Mouse (Mus musculus) lung, embryonic 16.5 days (tissue): ENCODE data around the gene Fam83f. TPM values are rescaled to one million over a fixed set of nuclear protein-coding genes. Genes with fewer than 3 reads are reported as not detected.
"Not testable (repeated sequence)": the region's sequence is repeated elsewhere in the genome, so short reads cannot be mapped to it uniquely, and the experiment has no call there.

Source experiments
- ATAC-seq: fragments of 200-750 bp; cut with Nextera tagmentation; 2 replicates; pipeline ENCODE4 v1.8.0; 2017; ENCODE audit warnings: low read depth, mild to moderate bottlenecking, moderate library complexity
- H3K27ac ChIP-seq: fragments of 300-500 bp; sonication (generic); 2 replicates; pipeline ENCODE4 v1.5.1; 2014; ENCODE audit warnings: mild to moderate bottlenecking, control low read depth, low read length
- H3K27me3 ChIP-seq: fragments of 300-500 bp; sonication (generic); 2 replicates; pipeline ENCODE4 v1.6.1; 2014; ENCODE audit warnings: low read depth, low read length, mixed read lengths; ENCODE audit not compliant: control insufficient read depth, insufficient read depth
- H3K36me3 ChIP-seq: fragments of 300-500 bp; sonication (generic); 2 replicates; pipeline ENCODE4 v1.6.1; 2014; ENCODE audit warnings: low read length; ENCODE audit not compliant: control insufficient read depth, insufficient read depth
- H3K4me1 ChIP-seq: fragments of 300-500 bp; sonication (generic); replicated peaks from 2 replicates; pipeline ENCODE4 v1.6.1; 2014; ENCODE audit warnings: low read length, mixed read lengths; ENCODE audit not compliant: control insufficient read depth, insufficient read depth
- H3K4me2 ChIP-seq: fragments of 300-500 bp; sonication (generic); 2 replicates; pipeline ENCODE4 v1.6.1; 2014; ENCODE audit warnings: low read depth, low read length, control low read depth
- H3K4me3 ChIP-seq: fragments of 300-500 bp; sonication (generic); 2 replicates; pipeline ENCODE4 v1.5.1; 2014; ENCODE audit warnings: mild to moderate bottlenecking, low read length, control low read depth
- H3K9ac ChIP-seq: fragments of 300-500 bp; sonication (generic); 2 replicates; pipeline ENCODE4 v1.6.1; 2014; ENCODE audit warnings: low read length, control low read depth
- H3K9me3 ChIP-seq: fragments of 300-500 bp; sonication (generic); 2 replicates; pipeline ENCODE4 v1.6.1; 2016; ENCODE audit warnings: low read length; ENCODE audit not compliant: control insufficient read depth
- WGBS: fragments of 180-500 bp; shearing (Covaris S2); extraction: QIAGEN DNeasy Blood & Tissue Kit; methylation state at CpG from one replicate; pipeline ENCODE4 v1.1.7; 2014; 5-methylcytosine and 5-hydroxymethylcytosine counted together
- polyA plus RNA-seq: library from polyadenylated mRNA; unstranded; fragments of >200 nt; fragmentation: Nextera tagmentation; extraction: Ambion mirVana; gene quantifications from 2 replicates; pipeline ENCODE4 v1.2.1, GENCODE M21; 2015

Fam83f gene
- polyA plus RNA-seq, 1 experiment from 2014 or later: 1.3 TPM

DNA sequence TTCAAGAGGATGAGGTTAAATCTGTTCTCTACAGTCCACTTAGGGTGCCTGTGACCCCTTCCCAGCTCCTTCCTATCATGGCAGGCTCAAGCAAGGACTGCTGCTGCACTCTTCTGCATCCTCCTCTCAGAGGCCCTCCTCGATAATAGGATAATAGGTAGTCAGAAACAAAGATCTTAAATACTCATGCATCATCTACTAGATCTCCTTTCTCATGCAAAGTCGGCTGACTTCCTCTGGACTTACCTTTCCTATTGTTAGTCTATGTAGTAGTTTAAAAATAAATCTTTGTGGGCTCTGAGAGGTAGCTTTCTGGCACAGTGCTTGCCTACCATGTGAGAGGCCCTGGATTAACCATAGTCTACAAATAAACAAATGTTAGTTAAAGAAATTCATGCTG is 57.8 kb downstream of the Fam83f start:
- 62% methylated on average over 2 of the region's 2 CpGs for WGBS

DNA sequence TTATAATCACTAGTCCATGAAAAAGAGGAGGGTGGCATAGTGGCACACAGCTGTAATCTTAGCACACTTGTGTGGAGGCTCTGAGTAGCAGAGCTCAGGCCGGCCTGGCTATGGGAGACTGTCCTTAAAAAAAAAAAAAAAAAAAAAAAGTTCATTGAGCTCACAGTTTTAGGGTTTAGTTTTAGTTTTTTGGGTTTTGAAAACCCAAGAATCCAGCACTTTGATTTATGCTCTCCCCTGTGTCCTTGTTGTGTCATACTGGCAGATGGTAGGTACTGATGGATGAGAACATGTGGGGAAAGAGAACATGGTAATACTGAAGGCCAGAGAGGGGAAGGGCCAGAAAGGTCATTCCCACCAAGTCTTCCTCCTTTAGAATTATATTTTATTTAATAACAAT is 59.4 kb downstream of the Fam83f start:
- 93% methylated on average over 1 of the region's 1 CpGs for WGBS
- no peak overlapping the region for H3K9ac ChIP-seq
- H3K36me3 ChIP-seq: no peaks in the 10 kb centered on the region
- H3K9me3 ChIP-seq: no peaks in the 10 kb centered on the region
- no peak for ATAC-seq
- peaks cover 8% of the 10 kb centered on the region for H3K4me1 ChIP-seq
- no peak overlapping the region for H3K27ac ChIP-seq
- H3K27me3 ChIP-seq: no peaks in the 10 kb centered on the region
- H3K4me3 ChIP-seq: no peak overlapping the region
- no peak overlapping the region for H3K4me2 ChIP-seq

More for the DNA sequence above, 57.8 kb downstream of the Fam83f start:
- Histone ChIP-seq H3K9me3 (no peaks in the 10 kb centered on the region), H3K4me1 (peaks cover 8% of the 10 kb centered on the region), H3K9ac (no peak overlapping the region), H3K4me2 (no peak overlapping the region), H3K27ac (no peak overlapping the region), H3K36me3 (no peaks in the 10 kb centered on the region), H3K4me3 (no peak overlapping the region), H3K27me3 (no peaks in the 10 kb centered on the region)
- ATAC-seq: no peak

DNA sequence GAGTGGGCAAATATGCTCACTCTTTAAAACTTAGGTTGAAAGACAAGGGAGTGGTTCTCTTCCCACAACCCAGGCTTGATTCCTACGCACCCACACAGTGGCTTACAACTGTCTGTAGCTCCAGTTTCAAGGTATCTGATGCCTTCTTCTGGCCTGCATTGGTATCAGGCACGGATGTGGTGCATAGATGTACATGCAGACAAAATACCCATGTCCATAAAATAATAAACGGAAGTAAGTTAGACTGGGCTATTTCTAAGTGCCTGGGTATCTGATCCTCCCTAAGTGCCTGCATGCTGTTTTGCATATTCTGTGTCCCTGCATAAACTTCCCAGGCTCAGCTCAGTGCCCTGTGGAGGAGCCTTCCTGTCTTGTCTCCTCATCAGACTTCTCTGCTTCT is 59.9 kb downstream of the Fam83f start:
- Histone ChIP-seq H3K9me3 (no peaks in the 10 kb centered on the region), H3K4me3 (no peak overlapping the region), H3K4me2 (no peak overlapping the region), H3K4me1 (peaks cover 8% of the 10 kb centered on the region), H3K9ac (no peak overlapping the region), H3K36me3 (no peaks in the 10 kb centered on the region), H3K27ac (no peak overlapping the region), H3K27me3 (no peaks in the 10 kb centered on the region)
- no peak for ATAC-seq
- WGBS: 83% methylated on average over 3 of the region's 3 CpGs

DNA sequence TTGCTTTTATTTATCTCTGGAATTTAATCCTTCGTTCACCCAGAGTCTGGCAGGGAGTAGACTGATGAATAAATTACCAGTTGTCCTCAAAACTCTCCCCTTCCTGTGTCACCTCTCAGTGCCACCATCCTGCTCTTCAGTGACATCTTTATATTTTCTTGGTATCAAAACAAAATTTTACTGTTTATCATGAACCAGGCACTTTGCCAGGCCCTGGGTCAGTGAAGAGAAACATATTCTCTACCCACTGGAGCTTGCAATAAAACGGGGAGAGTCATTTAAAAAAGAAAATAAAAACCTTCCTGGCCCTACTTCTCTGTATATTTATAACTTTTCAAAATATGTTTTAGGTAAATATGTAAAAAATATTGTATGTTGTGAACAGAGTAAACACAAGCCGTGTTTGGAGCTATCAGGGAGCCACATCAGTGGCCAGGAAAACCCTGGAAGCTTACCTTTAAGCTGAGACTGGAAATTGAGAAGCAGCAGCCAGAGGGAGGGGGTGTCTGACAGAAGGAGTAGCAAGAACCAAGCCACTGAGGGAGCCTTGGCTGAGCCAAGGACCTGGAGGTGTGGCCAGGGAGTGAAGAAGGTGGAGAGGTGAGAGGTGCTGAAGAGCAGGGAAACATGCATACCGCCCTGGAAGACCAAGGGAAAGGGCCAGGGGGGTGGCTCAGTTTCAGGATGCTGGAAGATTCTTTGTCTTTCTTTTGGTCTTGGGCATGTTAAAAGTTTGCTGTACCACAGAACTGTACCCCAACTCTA is 60.8 kb downstream of the Fam83f start:
- Histone ChIP-seq H3K9ac (no peak overlapping the region), H3K36me3 (no peaks in the 10 kb centered on the region), H3K9me3 (no peaks in the 10 kb centered on the region), H3K4me2 (no peak overlapping the region), H3K4me3 (no peak overlapping the region), H3K4me1 (peaks cover 8% of the 10 kb centered on the region), H3K27me3 (no peaks in the 10 kb centered on the region), H3K27ac (no peak overlapping the region)
- ATAC-seq: no peak
- WGBS: 28% methylated on average over 4 of the region's 4 CpGs

GRCm38 (mm10) chr15:80735300-80735699 is 63.7 kb downstream of the Fam83f start:
- Histone ChIP-seq H3K9me3 (no peaks in the 10 kb centered on the region), H3K9ac (no peak overlapping the region), H3K36me3 (no peaks in the 10 kb centered on the region), H3K4me3 (no peak overlapping the region), H3K4me2 (no peak overlapping the region), H3K27ac (no peak overlapping the region), H3K4me1 (peaks cover 8% of the 10 kb centered on the region), H3K27me3 (no peaks in the 10 kb centered on the region)
- no peak for ATAC-seq
- WGBS: 83% methylated on average over 3 of the region's 3 CpGs

DNA sequence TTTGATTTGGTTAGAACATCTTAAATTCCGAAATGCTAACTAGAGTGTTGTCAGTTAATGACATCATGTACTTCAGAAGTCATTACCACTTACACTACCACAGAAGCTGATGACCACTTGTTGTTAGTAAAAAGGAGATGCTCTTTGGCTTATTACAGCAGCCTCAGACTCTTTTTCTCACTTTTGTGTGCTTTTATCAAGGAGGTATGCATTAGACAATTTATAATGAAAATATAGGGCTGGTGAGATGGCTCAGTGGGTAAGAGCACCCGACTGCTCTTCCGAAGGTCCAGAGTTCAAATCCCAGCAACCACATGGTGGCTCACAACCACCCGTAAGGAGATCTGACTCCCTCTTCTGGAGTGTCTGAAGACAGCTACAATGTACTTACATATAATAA is 64.1 kb downstream of the Fam83f start:
- H3K36me3 ChIP-seq, H3K27ac ChIP-seq, H3K4me3 ChIP-seq, H3K4me1 ChIP-seq, H3K9me3 ChIP-seq, ATAC-seq, H3K4me2 ChIP-seq, H3K9ac ChIP-seq, H3K27me3 ChIP-seq: not testable (repeated sequence)
- 79% methylated on average over 3 of the region's 4 CpGs for WGBS

DNA sequence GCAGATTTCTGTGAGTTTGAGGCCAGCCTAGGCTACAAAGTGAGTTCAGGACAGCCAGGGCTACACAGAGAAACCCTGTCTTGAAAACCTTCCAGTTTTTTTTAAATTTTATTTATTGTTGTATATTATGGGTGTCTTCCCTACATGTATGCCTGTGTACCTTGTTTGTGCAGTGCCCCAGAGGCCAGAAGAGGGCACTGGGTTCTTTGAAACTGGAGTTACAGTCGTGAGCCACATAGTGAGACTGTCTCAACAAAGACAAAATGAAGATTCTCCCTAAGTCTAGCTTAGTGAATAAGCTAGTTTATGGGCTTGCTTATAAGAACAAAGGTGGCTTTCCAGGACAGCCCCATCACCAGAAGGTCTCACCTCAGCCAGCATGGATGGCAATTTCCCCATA is 64.9 kb downstream of the Fam83f start:
- no peak for ATAC-seq
- H3K27me3 ChIP-seq: no peaks in the 10 kb centered on the region
- H3K9me3 ChIP-seq: no peaks in the 10 kb centered on the region
- H3K4me3 ChIP-seq: no peak overlapping the region
- no peak overlapping the region for H3K9ac ChIP-seq
- 27% methylated on average over 1 of the region's 1 CpGs for WGBS
- H3K36me3 ChIP-seq: no peaks in the 10 kb centered on the region
- H3K27ac ChIP-seq: no peak overlapping the region
- H3K4me2 ChIP-seq: no peak overlapping the region
- peaks cover 8% of the 10 kb centered on the region for H3K4me1 ChIP-seq

GRCm38 (mm10) chr15:80738244-80738643 is 66.6 kb downstream of the Fam83f start:
- H3K4me1 ChIP-seq: no peaks in the 10 kb centered on the region
- no peaks in the 10 kb centered on the region for H3K9me3 ChIP-seq
- H3K36me3 ChIP-seq: no peaks in the 10 kb centered on the region
- H3K4me3 ChIP-seq: no peak overlapping the region
- no peak overlapping the region for H3K4me2 ChIP-seq
- WGBS: 92% methylated on average over 2 of the region's 2 CpGs
- no peak overlapping the region for H3K9ac ChIP-seq
- ATAC-seq: no peak
- H3K27ac ChIP-seq: no peak overlapping the region
- H3K27me3 ChIP-seq: no peaks in the 10 kb centered on the region

DNA sequence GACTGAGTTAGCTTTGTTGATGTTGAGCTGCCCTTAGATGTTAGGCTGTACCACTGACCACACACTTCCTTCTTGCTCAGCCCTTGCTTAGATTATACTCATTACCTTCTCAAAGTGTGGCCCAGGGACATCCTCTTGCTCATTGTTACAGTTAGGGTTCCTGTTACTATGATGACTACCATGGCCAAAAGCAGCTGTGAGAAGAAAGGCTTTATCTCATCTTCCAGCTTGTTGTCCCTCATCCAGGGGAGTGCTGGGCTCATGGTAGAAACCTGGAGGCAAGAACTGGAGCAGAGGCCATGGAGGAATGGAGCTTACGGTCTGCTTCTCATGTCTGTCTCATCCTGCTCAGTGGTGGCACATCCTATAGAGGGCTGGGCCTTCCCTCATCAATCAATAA is 68.3 kb downstream of the Fam83f start:
- Histone ChIP-seq H3K4me2 (no peak overlapping the region), H3K27ac (no peak overlapping the region; the same call in 1 of the 2 replicates), H3K4me1 (no peaks in the 10 kb centered on the region), H3K9ac (no peak overlapping the region), H3K27me3 (no peaks in the 10 kb centered on the region), H3K9me3 (no peaks in the 10 kb centered on the region), H3K36me3 (no peaks in the 10 kb centered on the region), H3K4me3 (no peak overlapping the region)
- 92% methylated on average over 1 of the region's 1 CpGs for WGBS
- no peak for ATAC-seq

DNA sequence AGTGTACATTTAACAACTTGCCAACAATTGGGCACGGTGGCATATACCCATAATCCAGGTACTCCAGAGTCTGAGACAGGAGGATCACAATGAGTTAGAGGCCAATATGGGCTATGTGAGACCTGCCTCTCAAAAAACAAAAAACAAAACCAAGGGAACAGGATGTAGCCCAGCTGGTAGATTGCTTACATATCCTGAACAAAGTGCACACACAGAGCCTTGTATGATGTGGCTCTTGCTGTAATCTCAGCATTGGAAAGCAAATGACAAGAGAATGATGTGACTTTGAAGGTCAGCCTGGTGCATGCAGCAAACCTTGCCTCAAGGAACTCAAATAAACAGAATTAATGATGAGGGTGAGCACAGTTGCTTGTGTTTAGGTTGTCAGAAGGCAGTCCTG is 70.2 kb downstream of the Fam83f start:
- Histone ChIP-seq H3K4me2 (no peak overlapping the region), H3K9ac (no peak overlapping the region), H3K27me3 (no peaks in the 10 kb centered on the region), H3K27ac (no peak overlapping the region), H3K4me1 (no peaks in the 10 kb centered on the region), H3K36me3 (no peaks in the 10 kb centered on the region), H3K9me3 (no peaks in the 10 kb centered on the region), H3K4me3 (no peak overlapping the region)
- no peak for ATAC-seq
- WGBS: 67% methylated on average over 1 of the region's 1 CpGs
